Mouse (Mus musculus) spleen, postnatal 10 days (tissue): ENCODE data around the gene Mpc1.
"Not testable (repeated sequence)": the region's sequence is repeated elsewhere in the genome, so short reads cannot be mapped to it uniquely, and the experiment has no call there.

Source experiments
- DNase-seq, 2 experiments: peaks; one replicate each; pipeline ENCODE4 v3.0.0; 2021 to 2022; ENCODE audit warnings: low spot score in 2 of 2

Mpc1 gene

GRCm38 (mm10) chr17:8282821-8283525 lies at the start of gene Mpc1:
Mpc1 (plus strand) TSS chr17:8282904.
- DNase-seq = peak; percentile 56 to 72

GRCm38 (mm10) chr17:8233618-8234214 lies 49.0 kb upstream of the Mpc1 start:
- no peak for DNase-seq

GRCm38 (mm10) chr17:8234537-8234936 lies 48.2 kb upstream of the Mpc1 start:
- DNase-seq = no peak

- no peak for DNase-seq
These were observed 47.0 kb upstream of the Mpc1 start, which contains the start of gene Ccr6 for GRCm38 (mm10) chr17:8235743-8236142. Ccr6 (plus strand) TSS chr17:8236043.

- peak in 1 of 2 experiments; percentile 44 for DNase-seq
These were observed 44.5 kb upstream of the Mpc1 start for GRCm38 (mm10) chr17:8238012-8238710.

GRCm38 (mm10) chr17:8239561-8239960 lies 43.1 kb upstream of the Mpc1 start:
- no peak for DNase-seq

GRCm38 (mm10) chr17:8240517-8240916 lies 42.2 kb upstream of the Mpc1 start:
- DNase-seq = no peak

- no peak for DNase-seq
These were observed 41.1 kb upstream of the Mpc1 start for GRCm38 (mm10) chr17:8241645-8242044.

- DNase-seq = no peak
These were observed 40.5 kb upstream of the Mpc1 start for GRCm38 (mm10) chr17:8242186-8242585.

- no peak for DNase-seq
These were observed 38.6 kb upstream of the Mpc1 start for GRCm38 (mm10) chr17:8244124-8244523.

- DNase-seq = no peak
These were observed 36.5 kb upstream of the Mpc1 start for GRCm38 (mm10) chr17:8246102-8246754.

- no peak for DNase-seq
These were observed 31.0 kb upstream of the Mpc1 start for GRCm38 (mm10) chr17:8251704-8252103.

GRCm38 (mm10) chr17:8254268-8254667 lies 28.4 kb upstream of the Mpc1 start:
- no peak for DNase-seq

- no peak for DNase-seq
These were observed 27.8 kb upstream of the Mpc1 start for GRCm38 (mm10) chr17:8254914-8255313.

GRCm38 (mm10) chr17:8255583-8255982 lies 27.1 kb upstream of the Mpc1 start:
- DNase-seq = no peak

- DNase-seq = no peak
These were observed 25.7 kb upstream of the Mpc1 start for GRCm38 (mm10) chr17:8256982-8257381.

GRCm38 (mm10) chr17:8264638-8265037 lies 18.1 kb upstream of the Mpc1 start:
- DNase-seq = not testable (repeated sequence)

- no peak for DNase-seq
These were observed 10.5 kb upstream of the Mpc1 start for GRCm38 (mm10) chr17:8272054-8272749.

GRCm38 (mm10) chr17:8272951-8273350 lies 9.8 kb upstream of the Mpc1 start:
- no peak for DNase-seq

GRCm38 (mm10) chr17:8276071-8276470 lies 6.6 kb upstream of the Mpc1 start:
- DNase-seq = no peak

- no peak for DNase-seq
These were observed 6.0 kb upstream of the Mpc1 start for GRCm38 (mm10) chr17:8276680-8277079.

GRCm38 (mm10) chr17:8277266-8277665 lies 5.4 kb upstream of the Mpc1 start:
- no peak for DNase-seq
